Mouse (Mus musculus) olfactory bulb, adult 2 months (tissue): ENCODE measurements around the gene Dpep1.

ENCODE experiments used
- CTCF ChIP-seq: fragments of 200-500 bp; IDR thresholded peaks from 2 replicates; pipeline ENCODE4 v1.5.1; 2012; ENCODE audit warnings: low read depth, mild to moderate bottlenecking, low read length, moderate library complexity; ENCODE audit not compliant: insufficient read depth
- POLR2A ChIP-seq: fragments of 200-500 bp; IDR thresholded peaks from 2 replicates; pipeline ENCODE4 v1.6.1; 2012; ENCODE audit warnings: mild to moderate bottlenecking, low read depth, low read length, moderate library complexity; ENCODE audit not compliant: insufficient read depth

GRCm38 (mm10) chr8:123190678-123191077 is 4.6 kb downstream of the Dpep1 start:
- TF ChIP-seq POLR2A (no peak), CTCF (peak; percentile 52; the same call in 1 of the 2 replicates)
